Mouse (Mus musculus) forebrain, embryonic 14.5 days (tissue): ENCODE measurements at regions not wholly inside any gene's neighbourhood (a gene's known extent, or its start where the extent isn't known, plus 50 kb on each side); places are given as distances from the start of the nearest gene placed in this dataset.

Experiments
- ATAC-seq: fragments of 200-750 bp; cut with Nextera tagmentation; 2 replicates; pipeline ENCODE4 v1.8.0; 2017; ENCODE audit warnings: mild to moderate bottlenecking, moderate library complexity
- DNase-seq: peaks from one replicate; pipeline ENCODE4 v3.0.0-alpha.2; 2015; ENCODE audit warnings: low spot score
- H3K27ac ChIP-seq: fragments of 300-500 bp; sonication (generic); 2 replicates; pipeline ENCODE4 v1.5.1; 2014; ENCODE audit warnings: low read depth, mild to moderate bottlenecking, control low read depth, low read length, moderate library complexity
- H3K27me3 ChIP-seq: fragments of 300-500 bp; sonication (generic); replicated peaks from 2 replicates; pipeline ENCODE4 v1.6.1; 2014; ENCODE audit warnings: low read length, control low read depth, mixed read lengths; ENCODE audit not compliant: control insufficient read depth, insufficient read depth
- H3K36me3 ChIP-seq: fragments of 300-500 bp; sonication (generic); 2 replicates; pipeline ENCODE4 v1.6.1; 2014; ENCODE audit warnings: low read length, control low read depth; ENCODE audit not compliant: control insufficient read depth, insufficient read depth
- H3K4me1 ChIP-seq: fragments of 300-500 bp; sonication (generic); 2 replicates; pipeline ENCODE4 v1.6.1; 2014; ENCODE audit warnings: antibody characterized with exemption, low read length, control low read depth; ENCODE audit not compliant: control insufficient read depth, insufficient read depth
- H3K4me2 ChIP-seq: fragments of 300-500 bp; sonication (generic); 2 replicates; pipeline ENCODE4 v1.6.1; 2014; ENCODE audit warnings: mild to moderate bottlenecking, control low read depth, low read length
- H3K4me3 ChIP-seq: fragments of 300-500 bp; sonication (generic); 2 replicates; pipeline ENCODE4 v1.5.1; 2014; ENCODE audit warnings: low read depth, low read length, control low read depth
- H3K9ac ChIP-seq: fragments of 300-500 bp; sonication (generic); 2 replicates; pipeline ENCODE4 v1.6.1; 2014; ENCODE audit warnings: mild to moderate bottlenecking, low read length, control low read depth, moderate library complexity
- H3K9me3 ChIP-seq: fragments of 300-500 bp; sonication (generic); replicated peaks from 2 replicates; pipeline ENCODE4 v1.6.1; 2016; ENCODE audit warnings: low read length, control low read depth, mixed read lengths; ENCODE audit not compliant: control insufficient read depth
- WGBS: fragments of 180-500 bp; shearing (Covaris S2); extraction: QIAGEN DNeasy Blood & Tissue Kit; methylation state at CpG from one replicate; pipeline ENCODE4 v1.1.7; 2014; 5-methylcytosine and 5-hydroxymethylcytosine counted together

- no peak overlapping the region for H3K4me2 ChIP-seq
- H3K36me3 ChIP-seq = no peaks in the 10 kb centered on the region
- no peak overlapping the region for H3K27ac ChIP-seq
- WGBS = 35% methylated on average over 3 of the region's 3 CpGs
- no peak overlapping the region for H3K4me3 ChIP-seq
- H3K4me1 ChIP-seq = no peaks in the 10 kb centered on the region
- no peak overlapping the region for H3K9ac ChIP-seq
- no peak for DNase-seq
- no peak for ATAC-seq
- no peaks in the 10 kb centered on the region for H3K27me3 ChIP-seq
- no peaks in the 10 kb centered on the region for H3K9me3 ChIP-seq
Observed at GRCm38 (mm10) chr3:42163666-42164065, 421.3 kb downstream of the D3Ertd751e start.

- H3K4me3 ChIP-seq = no peak overlapping the region
- no peaks in the 10 kb centered on the region for H3K9me3 ChIP-seq
- no peaks in the 10 kb centered on the region for H3K36me3 ChIP-seq
- H3K9ac ChIP-seq = no peak overlapping the region
- no peaks in the 10 kb centered on the region for H3K27me3 ChIP-seq
- no peaks in the 10 kb centered on the region for H3K4me1 ChIP-seq
- H3K27ac ChIP-seq = no peak overlapping the region
- H3K4me2 ChIP-seq = no peak overlapping the region
- ATAC-seq = no peak
- 88% methylated on average over 1 of the region's 1 CpGs for WGBS
- DNase-seq = no peak
Observed at GRCm38 (mm10) chr3:42199206-42199605, 456.8 kb downstream of the D3Ertd751e start.

GRCm38 (mm10) chr3:42201373-42201772 lies 459.0 kb downstream of the D3Ertd751e start:
- ATAC-seq (no peak), DNase-seq (no peak)
- no peaks in the 10 kb centered on the region for H3K9me3 ChIP-seq
- no peak overlapping the region for H3K9ac ChIP-seq
- no peak overlapping the region for H3K27ac ChIP-seq
- H3K36me3 ChIP-seq = no peaks in the 10 kb centered on the region
- H3K27me3 ChIP-seq = no peaks in the 10 kb centered on the region
- no peak overlapping the region for H3K4me3 ChIP-seq
- H3K4me1 ChIP-seq = no peaks in the 10 kb centered on the region
- no peak overlapping the region for H3K4me2 ChIP-seq
- WGBS = 88% methylated on average over 6 of the region's 6 CpGs

GRCm38 (mm10) chr3:42205640-42206039 lies 463.2 kb downstream of the D3Ertd751e start:
- no peaks in the 10 kb centered on the region for H3K4me1 ChIP-seq
- H3K4me3 ChIP-seq = no peak overlapping the region
- H3K27ac ChIP-seq = no peak overlapping the region
- H3K9me3 ChIP-seq = no peaks in the 10 kb centered on the region
- H3K36me3 ChIP-seq = no peaks in the 10 kb centered on the region
- DNase-seq (peak; percentile 27), ATAC-seq (no peak)
- 77% methylated on average over 4 of the region's 4 CpGs for WGBS
- H3K27me3 ChIP-seq = no peaks in the 10 kb centered on the region
- no peak overlapping the region for H3K9ac ChIP-seq
- H3K4me2 ChIP-seq = no peak overlapping the region

- H3K9ac ChIP-seq = no peak overlapping the region
- no peaks in the 10 kb centered on the region for H3K36me3 ChIP-seq
- no peak overlapping the region for H3K4me2 ChIP-seq
- peaks cover 8% of the 10 kb centered on the region for H3K4me1 ChIP-seq
- WGBS = 85% methylated on average over 3 of the region's 3 CpGs
- H3K4me3 ChIP-seq = no peak overlapping the region
- H3K9me3 ChIP-seq = no peaks in the 10 kb centered on the region
- ATAC-seq = no peak
- no peak overlapping the region for H3K27ac ChIP-seq
- no peaks in the 10 kb centered on the region for H3K27me3 ChIP-seq
- no peak for DNase-seq
Observed at GRCm38 (mm10) chr3:42211420-42211819, 469.0 kb downstream of the D3Ertd751e start.

- H3K27ac ChIP-seq = no peak overlapping the region
- no peak overlapping the region for H3K4me3 ChIP-seq
- H3K4me2 ChIP-seq = no peak overlapping the region
- no peak overlapping the region for H3K9ac ChIP-seq
- ATAC-seq (no peak), DNase-seq (no peak)
- H3K4me1 ChIP-seq = peaks cover 8% of the 10 kb centered on the region
- H3K27me3 ChIP-seq = no peaks in the 10 kb centered on the region
- no peaks in the 10 kb centered on the region for H3K36me3 ChIP-seq
- WGBS = 87% methylated on average over 5 of the region's 5 CpGs
- no peaks in the 10 kb centered on the region for H3K9me3 ChIP-seq
Observed at GRCm38 (mm10) chr3:42212456-42212855, 470.0 kb downstream of the D3Ertd751e start.

GRCm38 (mm10) chr3:42213163-42213562 lies 470.8 kb downstream of the D3Ertd751e start:
- H3K36me3 ChIP-seq = no peaks in the 10 kb centered on the region
- H3K27me3 ChIP-seq = no peaks in the 10 kb centered on the region
- ATAC-seq = peak; percentile 48; the same call in 1 of the 2 replicates
- H3K27ac ChIP-seq = no peak overlapping the region
- 36% methylated on average over 6 of the region's 6 CpGs for WGBS
- peak; percentile 55 for DNase-seq
- H3K9ac ChIP-seq = no peak overlapping the region
- H3K4me3 ChIP-seq = no peak overlapping the region
- H3K4me1 ChIP-seq = peaks cover 8% of the 10 kb centered on the region
- no peak overlapping the region for H3K4me2 ChIP-seq
- H3K9me3 ChIP-seq = no peaks in the 10 kb centered on the region

GRCm38 (mm10) chr3:42214624-42215276 lies 472.3 kb downstream of the D3Ertd751e start:
- peaks cover 8% of the 10 kb centered on the region for H3K4me1 ChIP-seq
- ATAC-seq (peak; percentile 50; the same call in 1 of the 2 replicates), DNase-seq (peak; percentile 43)
- H3K4me2 ChIP-seq = no peak overlapping the region
- H3K27ac ChIP-seq = no peak overlapping the region
- 29% methylated on average over 10 of the region's 10 CpGs for WGBS
- H3K27me3 ChIP-seq = no peaks in the 10 kb centered on the region
- H3K4me3 ChIP-seq = no peak overlapping the region
- H3K36me3 ChIP-seq = no peaks in the 10 kb centered on the region
- H3K9me3 ChIP-seq = no peaks in the 10 kb centered on the region
- no peak overlapping the region for H3K9ac ChIP-seq

- H3K27me3 ChIP-seq = no peaks in the 10 kb centered on the region
- H3K4me2 ChIP-seq = no peak overlapping the region
- DNase-seq (no peak), ATAC-seq (no peak)
- H3K27ac ChIP-seq = no peak overlapping the region
- no peak overlapping the region for H3K4me3 ChIP-seq
- H3K9me3 ChIP-seq = no peaks in the 10 kb centered on the region
- no peak overlapping the region for H3K9ac ChIP-seq
- 69% methylated on average over 3 of the region's 3 CpGs for WGBS
- H3K36me3 ChIP-seq = no peaks in the 10 kb centered on the region
- peaks cover 8% of the 10 kb centered on the region for H3K4me1 ChIP-seq
Observed at GRCm38 (mm10) chr3:42218719-42219118, 476.3 kb downstream of the D3Ertd751e start.
